Mouse (Mus musculus) brain, embryonic 14.5 days (tissue): ENCODE data around the gene Gsta2. TPM values are rescaled to one million over a fixed set of nuclear protein-coding genes. Genes with fewer than 3 reads are reported as not detected.
A peak's percentile ranks its signal among the peaks of the same experiment; 100 is the strongest.
"Not testable (repeated sequence)": the region's sequence is repeated elsewhere in the genome, so short reads cannot be mapped to it uniquely, and the experiment has no call there.

ENCODE experiments used
- DNase-seq: peaks from one replicate; pipeline ENCODE4 v3.0.0-alpha.2; 2011; ENCODE audit warnings: low read depth
- CTCF ChIP-seq: fragments of 200-500 bp; IDR thresholded peaks from 2 replicates; pipeline ENCODE4 v1.5.1; 2012; ENCODE audit warnings: inconsistent platforms, mild to moderate bottlenecking, moderate library complexity, borderline replicate concordance; ENCODE audit not compliant: insufficient read depth, insufficient read length; ENCODE audit errors: extremely low read depth
- POLR2A ChIP-seq: fragments of 200-500 bp; IDR thresholded peaks from 2 replicates; pipeline ENCODE4 v1.6.1; 2012; ENCODE audit warnings: mild to moderate bottlenecking, inconsistent platforms, borderline replicate concordance; ENCODE audit not compliant: poor library complexity, insufficient read depth, insufficient read length, severe bottlenecking; ENCODE audit errors: extremely low read depth
- polyA plus RNA-seq: library from polyadenylated mRNA; depleted of rRNA; stranded (reverse); fragments of >200 nt; gene quantifications from 2 replicates; pipeline ENCODE4 v1.2.3, GENCODE M21; 2012

Gsta2 gene
- polyA plus RNA-seq, 1 experiment: not detected

DNA sequence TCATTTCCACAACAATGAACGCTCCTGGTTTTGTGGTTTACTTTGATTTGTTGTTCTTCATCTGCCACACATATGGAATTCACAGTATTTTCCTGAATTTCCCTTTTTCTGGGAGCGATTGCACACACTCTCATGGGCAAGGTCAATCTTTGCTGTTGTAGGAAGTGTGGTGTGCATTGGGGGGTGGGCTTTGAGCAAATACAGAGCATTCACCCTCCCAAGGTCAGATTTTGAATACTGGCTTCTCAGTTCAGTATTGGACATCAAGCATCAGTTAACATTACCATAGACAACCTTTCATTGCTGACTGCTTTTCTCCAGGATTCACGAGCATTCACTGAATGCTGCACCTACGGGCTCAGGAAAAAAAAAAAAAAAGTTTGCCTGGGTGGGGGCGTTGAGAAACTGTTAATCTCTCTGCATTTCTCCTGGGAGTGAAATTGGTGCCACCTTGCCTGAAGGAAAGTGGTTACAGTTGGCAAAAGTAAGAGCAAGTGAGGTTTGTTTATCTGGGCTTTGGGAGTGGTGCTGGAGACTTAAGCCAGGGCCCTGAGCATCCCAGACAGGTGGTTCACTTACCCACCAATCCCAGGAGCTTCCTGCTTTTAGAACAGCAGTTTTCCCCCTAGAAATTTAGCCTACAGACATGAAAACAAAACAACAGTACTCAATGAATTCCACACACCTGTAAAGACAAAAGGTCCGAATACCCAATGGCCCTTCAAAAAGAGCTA, 4.3 kb upstream of the Gsta2 start:
- TF ChIP-seq CTCF (no peak), POLR2A (no peak)
- DNase-seq: no peak

GRCm38 (mm10) chr9:78358053-78358452, 2.5 kb upstream of the Gsta2 start:
- peak; percentile 78 for DNase-seq
- TF ChIP-seq CTCF (peak; percentile 68), POLR2A (no peak)

DNA sequence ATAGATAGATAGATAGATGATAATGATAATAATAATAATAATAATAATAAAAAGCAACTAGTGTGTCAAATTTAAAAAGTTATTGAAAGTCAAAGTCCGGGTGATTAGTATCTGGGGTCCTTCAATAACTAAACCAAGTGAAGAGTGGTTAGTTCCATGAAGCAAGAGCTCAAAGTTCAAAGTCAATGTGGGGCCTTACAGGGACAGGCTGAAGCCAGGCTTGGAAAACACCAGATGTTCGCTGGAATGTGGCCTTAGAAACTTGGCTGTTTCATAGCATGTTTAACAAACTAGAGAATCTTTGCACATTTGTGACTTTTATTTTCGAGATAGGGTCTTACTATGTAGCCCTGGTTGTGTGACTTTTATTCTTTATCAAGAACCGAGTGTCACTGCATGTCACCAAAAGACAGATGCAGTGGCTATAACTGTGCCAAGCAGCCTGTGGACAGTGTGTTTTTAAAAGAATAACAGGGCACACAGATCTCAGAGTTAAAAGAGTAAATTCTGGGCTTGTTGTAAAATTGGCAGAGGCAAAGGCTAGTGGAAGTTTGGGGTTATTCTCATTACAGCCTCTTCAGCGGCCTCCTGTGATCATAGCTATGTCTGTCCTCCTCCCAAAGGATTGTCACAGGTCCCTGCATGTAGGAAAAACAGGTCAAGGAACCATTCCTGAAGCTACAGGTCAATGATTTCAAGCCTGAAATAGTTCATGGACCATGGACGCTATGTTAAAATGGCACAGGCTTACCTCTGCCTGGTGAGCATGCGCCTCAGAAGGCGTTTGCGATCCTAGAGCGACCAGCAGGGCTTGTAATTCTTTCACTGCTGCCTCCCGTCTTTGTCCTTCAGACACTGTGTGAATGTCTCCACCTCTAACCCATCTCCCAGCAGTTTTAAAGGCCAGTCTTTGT, 666 bp downstream of the Gsta2 start:
- no peak for TF ChIP-seq POLR2A
- no peak for TF ChIP-seq CTCF
- DNase-seq: no peak

GRCm38 (mm10) chr9:78351504-78352220, 3.9 kb downstream of the Gsta2 start:
- no peak for TF ChIP-seq CTCF
- no peak for TF ChIP-seq POLR2A

GRCm38 (mm10) chr9:78350007-78350406, 5.6 kb downstream of the Gsta2 start:
- not testable (repeated sequence) for DNase-seq

More at GRCm38 (mm10) chr9:78351504-78352220, 3.9 kb downstream of the Gsta2 start:
- DNase-seq: no peak

GRCm38 (mm10) chr9:78349141-78349540, 6.4 kb downstream of the Gsta2 start:
- not testable (repeated sequence) for DNase-seq

DNA sequence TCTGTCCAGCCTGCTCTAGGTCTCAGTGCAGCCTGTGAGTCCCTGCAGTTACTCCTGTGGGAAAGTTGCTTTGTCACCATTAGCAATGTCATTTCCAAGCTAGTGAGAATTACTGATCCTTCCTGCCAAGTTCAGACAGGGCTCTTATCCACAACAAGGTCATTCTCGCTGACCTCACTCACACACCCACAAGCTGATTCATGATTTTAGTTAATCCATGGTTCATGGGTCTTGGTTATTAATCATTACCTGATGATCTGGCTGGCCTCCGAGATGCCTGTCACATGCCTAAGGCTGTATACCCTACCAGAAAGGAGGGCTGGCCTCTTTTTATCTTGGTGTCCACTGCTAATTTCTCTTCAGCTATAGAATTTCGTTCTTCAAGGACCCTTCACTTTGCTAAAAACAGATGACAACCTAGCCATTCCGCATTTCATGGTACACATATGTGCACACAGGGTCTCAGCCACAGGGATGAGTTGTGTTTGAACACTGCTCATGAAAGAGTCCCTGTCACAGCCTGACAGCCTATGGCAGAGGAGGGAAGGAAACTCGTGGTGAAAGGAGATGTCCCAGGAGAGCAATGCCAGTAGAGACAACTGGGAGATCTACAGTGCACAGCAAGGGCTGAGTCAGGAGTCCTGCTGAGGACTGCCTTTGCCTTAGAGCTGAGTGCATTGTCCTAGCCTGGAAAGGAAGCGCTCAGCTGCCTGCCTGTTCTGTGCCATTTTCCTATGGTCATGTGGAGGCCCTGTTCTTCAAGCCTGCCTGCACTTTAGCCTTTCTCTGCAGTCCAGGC, 7.2 kb downstream of the Gsta2 start:
- DNase-seq: not testable (repeated sequence)

- DNase-seq: no peak
- TF ChIP-seq CTCF (no peak), POLR2A (no peak)
Observed at GRCm38 (mm10) chr9:78347004-78347403, 8.6 kb downstream of the Gsta2 start.

GRCm38 (mm10) chr9:78345235-78345634, 10.4 kb downstream of the Gsta2 start:
- DNase-seq: not testable (repeated sequence)

DNA sequence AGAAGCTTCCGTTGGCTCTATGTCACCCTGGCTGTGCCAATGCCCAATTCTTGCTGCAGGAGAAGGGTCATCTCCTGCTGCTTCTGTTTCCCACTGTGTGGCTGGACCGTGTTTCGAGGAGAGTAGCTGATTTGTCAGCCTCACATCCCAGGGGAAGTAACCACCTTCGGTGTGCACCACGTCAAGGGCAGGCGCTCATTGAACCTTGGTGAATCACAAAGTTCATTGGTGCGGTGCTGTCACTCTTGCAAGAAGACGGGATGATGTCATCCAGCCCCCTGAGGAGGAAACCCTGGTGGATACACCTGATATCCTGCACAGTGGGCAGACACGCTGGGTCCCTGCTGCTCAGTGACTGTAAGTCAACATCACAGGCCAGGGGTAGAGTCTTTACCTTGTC, 12.5 kb downstream of the Gsta2 start:
- not testable (repeated sequence) for DNase-seq

DNA sequence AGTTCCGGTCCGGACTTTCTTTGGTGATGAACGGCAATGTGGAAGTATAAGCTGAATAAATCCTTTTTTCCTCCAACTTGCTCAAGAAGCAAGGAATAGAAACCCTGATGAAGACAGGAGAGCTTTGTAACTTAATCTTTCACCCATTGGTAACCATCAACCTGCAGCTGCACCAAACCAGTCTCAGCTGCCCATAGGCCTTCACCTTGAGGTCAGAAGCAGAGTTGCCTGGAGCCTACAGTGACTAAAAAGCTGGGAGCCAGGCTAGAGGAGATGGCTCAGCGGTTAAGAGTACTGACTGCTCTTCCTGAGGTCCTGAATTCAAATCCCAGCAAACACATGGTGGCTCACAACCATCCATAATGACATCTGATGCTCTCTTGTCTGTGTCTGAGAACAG, 13.1 kb downstream of the Gsta2 start:
- DNase-seq: not testable (repeated sequence)

- peak; percentile 68 for TF ChIP-seq CTCF
Observed at GRCm38 (mm10) chr9:78340324-78340723, 15.3 kb downstream of the Gsta2 start.

GRCm38 (mm10) chr9:78337050-78337449, 18.5 kb downstream of the Gsta2 start:
- peak; percentile 53 for DNase-seq

More at GRCm38 (mm10) chr9:78340324-78340723, 15.3 kb downstream of the Gsta2 start:
- peak; percentile 57 for DNase-seq

- not testable (repeated sequence) for DNase-seq
Observed at GRCm38 (mm10) chr9:78327289-78327688, 28.3 kb downstream of the Gsta2 start, which contains the start of gene Omt2b. Gene Omt2b (plus strand): TSS chr9:78327589.
